Mouse (Mus musculus) heart, adult 2 months (tissue): ENCODE results near the gene Zfp663.

Experiments
- CTCF ChIP-seq: fragments of 200-600 bp; IDR thresholded peaks from 2 replicates; pipeline ENCODE4 v1.8.1; 2022; ENCODE audit warnings: antibody characterized with exemption, mild to moderate bottlenecking, moderate library complexity
- EP300 ChIP-seq: fragments of 200-500 bp; IDR thresholded peaks from 2 replicates; pipeline ENCODE4 v1.6.1; 2011; ENCODE audit warnings: low read depth, low read length, control low read depth; ENCODE audit not compliant: insufficient read depth
- POLR2A ChIP-seq: fragments of 200-500 bp; IDR thresholded peaks from 2 replicates; pipeline ENCODE4 v1.6.1; 2011; ENCODE audit warnings: mild to moderate bottlenecking, low read depth, low read length, control low read depth; ENCODE audit not compliant: insufficient read depth

DNA sequence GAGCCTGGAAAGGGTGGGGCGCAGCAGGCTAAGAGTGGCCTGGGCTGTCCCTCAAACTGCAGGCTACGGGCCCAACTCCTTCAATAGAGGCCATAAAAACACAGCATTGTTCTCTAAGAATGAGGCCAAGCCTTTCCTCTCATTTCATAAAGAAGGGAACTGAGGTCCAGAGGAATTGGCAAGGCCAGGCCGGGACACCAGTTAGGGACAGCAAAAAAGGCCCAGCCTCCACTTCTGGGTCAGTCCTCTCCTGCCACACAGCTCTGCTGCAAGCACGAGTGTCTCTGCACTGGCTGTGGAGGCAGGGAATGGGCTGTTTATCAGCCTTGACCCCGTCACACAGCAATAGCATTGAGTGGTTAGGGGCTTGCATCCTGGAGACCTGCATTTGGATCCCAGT is 45.0 kb downstream of the Zfp663 start:
- TF ChIP-seq CTCF (no peak), POLR2A (no peak), EP300 (no peak)
